Mouse (Mus musculus) kidney, postnatal 0 days (tissue): ENCODE results near the gene Gabrr3. TPM values are rescaled to one million over a fixed set of nuclear protein-coding genes. Genes with fewer than 3 reads are reported as not detected.

Source experiments
- ATAC-seq: fragments of 200-750 bp; cut with Nextera tagmentation; replicated peaks from 2 replicates; pipeline ENCODE4 v1.8.0; 2017; ENCODE audit warnings: low read depth, moderate number of reproducible peaks, moderate TSS enrichment, moderate library complexity; ENCODE audit not compliant: low FRiP score
- DNase-seq: peaks from one replicate; pipeline ENCODE4 v3.0.0-alpha.2; 2016; ENCODE audit warnings: low spot score
- H3K27ac ChIP-seq: fragments of 300-500 bp; sonication (generic); 2 replicates; pipeline ENCODE4 v1.5.1; 2014; ENCODE audit warnings: mild to moderate bottlenecking
- H3K27me3 ChIP-seq: fragments of 300-500 bp; sonication (generic); 2 replicates; pipeline ENCODE4 v1.6.1; 2014; ENCODE audit warnings: low read length, mixed read lengths; ENCODE audit not compliant: insufficient read depth
- H3K36me3 ChIP-seq: fragments of 300-500 bp; sonication (generic); 2 replicates; pipeline ENCODE4 v1.6.1; 2014; ENCODE audit warnings: low read length, mixed read lengths; ENCODE audit not compliant: insufficient read depth
- H3K4me1 ChIP-seq: fragments of 300-500 bp; sonication (generic); replicated peaks from 2 replicates; pipeline ENCODE4 v1.6.1; 2014; ENCODE audit warnings: antibody characterized with exemption, low read length, mixed read lengths; ENCODE audit not compliant: insufficient read depth
- H3K4me2 ChIP-seq: fragments of 300-500 bp; sonication (generic); 2 replicates; pipeline ENCODE4 v1.6.1; 2014; ENCODE audit warnings: mild to moderate bottlenecking, low read length, moderate library complexity, mixed read lengths
- H3K4me3 ChIP-seq: fragments of 300-500 bp; sonication (generic); replicated peaks from 2 replicates; pipeline ENCODE4 v1.5.1; 2014; ENCODE audit warnings: low read depth, low read length
- H3K9ac ChIP-seq: fragments of 300-500 bp; sonication (generic); 2 replicates; pipeline ENCODE4 v1.6.1; 2014; ENCODE audit warnings: low read depth, low read length
- H3K9me3 ChIP-seq: fragments of 300-500 bp; sonication (generic); replicated peaks from 2 replicates; pipeline ENCODE4 v1.6.1; 2016; ENCODE audit warnings: low read length, inconsistent platforms, mixed read lengths
- CTCF ChIP-seq: IDR thresholded peaks from 2 replicates; pipeline ENCODE4 v1.5.1; 2016; ENCODE audit warnings: antibody characterized with exemption, low read depth, mild to moderate bottlenecking, moderate library complexity
- WGBS: fragments of 180-500 bp; shearing (Covaris S2); extraction: QIAGEN DNeasy Blood & Tissue Kit; methylation state at CpG from one replicate; pipeline ENCODE4 v1.1.7; 2014; 5-methylcytosine and 5-hydroxymethylcytosine counted together
- polyA plus RNA-seq: library from polyadenylated mRNA; unstranded; fragments of >200 nt; fragmentation: Nextera tagmentation; extraction: Ambion mirVana; gene quantifications from 2 replicates; pipeline ENCODE4 v1.2.1, GENCODE M21; 2015

Gene Gabrr3
- polyA plus RNA-seq, 1 experiment from 2014 or later, result not detected

GRCm38 (mm10) chr16:59409341-59409748 lies 2.2 kb downstream of the Gabrr3 start:
- DNase-seq, result no peak
- Histone ChIP-seq H3K4me2 (no peak overlapping the region), H3K27ac (no peak overlapping the region), H3K4me3 (no peak overlapping the region), H3K36me3 (no peaks in the 10 kb centered on the region), H3K9ac (no peak overlapping the region), H3K4me1 (no peaks in the 10 kb centered on the region), H3K9me3 (no peaks in the 10 kb centered on the region), H3K27me3 (no peaks in the 10 kb centered on the region)
- TF ChIP-seq CTCF, result no peak
- no peak for ATAC-seq
- 62% methylated on average over 15 of the region's 15 CpGs for WGBS

- Histone ChIP-seq H3K27me3 (no peaks in the 10 kb centered on the region), H3K4me3 (no peak overlapping the region), H3K27ac (no peak overlapping the region), H3K4me1 (no peaks in the 10 kb centered on the region), H3K9ac (no peak overlapping the region), H3K4me2 (no peak overlapping the region), H3K36me3 (no peaks in the 10 kb centered on the region), H3K9me3 (no peaks in the 10 kb centered on the region)
- no peak for TF ChIP-seq CTCF
- ATAC-seq, result no peak
- no peak for DNase-seq
- 64% methylated on average over 2 of the region's 2 CpGs for WGBS
These were observed 2.7 kb downstream of the Gabrr3 start for GRCm38 (mm10) chr16:59409800-59410199.

GRCm38 (mm10) chr16:59413475-59413874 lies 6.3 kb downstream of the Gabrr3 start:
- no peaks in the 10 kb centered on the region for H3K4me1 ChIP-seq
- ATAC-seq (no peak), DNase-seq (no peak)
- H3K27ac ChIP-seq, result no peak overlapping the region
- H3K27me3 ChIP-seq, result no peaks in the 10 kb centered on the region
- no peak overlapping the region for H3K4me3 ChIP-seq
- no peak overlapping the region for H3K9ac ChIP-seq
- 59% methylated on average over 4 of the region's 4 CpGs for WGBS
- no peaks in the 10 kb centered on the region for H3K36me3 ChIP-seq
- no peaks in the 10 kb centered on the region for H3K9me3 ChIP-seq
- no peak for TF ChIP-seq CTCF
- no peak overlapping the region for H3K4me2 ChIP-seq

- no peak overlapping the region for H3K9ac ChIP-seq
- H3K27ac ChIP-seq, result no peak overlapping the region
- WGBS, result 61% methylated on average over 9 of the region's 9 CpGs
- no peaks in the 10 kb centered on the region for H3K9me3 ChIP-seq
- H3K4me3 ChIP-seq, result no peak overlapping the region
- H3K27me3 ChIP-seq, result no peaks in the 10 kb centered on the region
- no peaks in the 10 kb centered on the region for H3K4me1 ChIP-seq
- DNase-seq (no peak), ATAC-seq (no peak)
- TF ChIP-seq CTCF, result no peak
- H3K4me2 ChIP-seq, result no peak overlapping the region
- H3K36me3 ChIP-seq, result no peaks in the 10 kb centered on the region
These were observed 13.2 kb downstream of the Gabrr3 start for GRCm38 (mm10) chr16:59420237-59420866.

- ATAC-seq (no peak), DNase-seq (peak; percentile 88)
- Histone ChIP-seq H3K4me1 (no peaks in the 10 kb centered on the region), H3K27me3 (no peaks in the 10 kb centered on the region), H3K9me3 (no peaks in the 10 kb centered on the region), H3K4me3 (no peak overlapping the region), H3K4me2 (no peak overlapping the region), H3K36me3 (no peaks in the 10 kb centered on the region), H3K9ac (no peak overlapping the region), H3K27ac (no peak overlapping the region)
- TF ChIP-seq CTCF, result peak; percentile 87
- WGBS, result 6% methylated on average over 6 of the region's 6 CpGs
These were observed 13.7 kb downstream of the Gabrr3 start for GRCm38 (mm10) chr16:59420867-59421251.

- WGBS, result 33% methylated on average over 13 of the region's 13 CpGs
- Histone ChIP-seq H3K27me3 (no peaks in the 10 kb centered on the region), H3K36me3 (no peaks in the 10 kb centered on the region), H3K4me1 (no peaks in the 10 kb centered on the region), H3K4me3 (no peak overlapping the region), H3K9me3 (no peaks in the 10 kb centered on the region), H3K4me2 (no peak overlapping the region), H3K9ac (no peak overlapping the region), H3K27ac (no peak overlapping the region)
- ATAC-seq, result no peak
- no peak for TF ChIP-seq CTCF
- no peak for DNase-seq
These were observed 14.6 kb downstream of the Gabrr3 start for GRCm38 (mm10) chr16:59421571-59422345.
